Mouse (Mus musculus): ENCODE measurements around the gene Pcsk2.

DNA sequence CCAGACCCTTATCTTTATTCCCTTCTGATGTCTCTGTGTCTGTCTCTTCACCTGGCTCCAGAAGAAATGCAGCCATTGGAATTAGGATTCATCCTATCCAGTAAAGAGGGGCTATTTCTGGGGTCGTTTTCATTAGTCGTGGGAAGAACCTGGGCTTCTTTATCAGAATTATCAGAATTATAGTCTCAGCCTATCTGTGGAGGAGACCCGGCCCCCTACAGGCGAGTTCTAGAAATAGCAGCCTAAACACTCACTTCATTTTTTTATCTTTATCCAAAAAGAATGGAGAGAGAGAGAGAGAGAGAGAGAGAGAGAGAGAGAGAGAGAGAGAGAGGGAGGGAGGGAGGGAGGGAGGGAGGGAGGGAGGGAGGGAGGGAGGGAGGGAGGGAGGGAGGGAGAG, 177.3 kb downstream of the Pcsk2 start:
- TF ChIP-seq POLR2A (IDR thresholded peaks at IDR 0.05; ENCODE audit: borderline replicate concordance, extremely low read depth, low read depth, low read length) (no peak), CTCF (IDR thresholded peaks at IDR 0.05; ENCODE audit: insufficient read depth, low read length) (no peak)

All from lung, adult 2 months (tissue).